Mouse (Mus musculus) megakaryocyte, embryonic 14.5 days (primary cell): ENCODE results near the gene Adh4. TPM values are rescaled to one million over a fixed set of nuclear protein-coding genes. Genes with fewer than 3 reads are reported as not detected.
"Not testable (repeated sequence)": the region's sequence is repeated elsewhere in the genome, so short reads cannot be mapped to it uniquely, and the experiment has no call there.

Experiments
- H3K27me3 ChIP-seq: replicated peaks from 2 replicates; pipeline ENCODE3; 2012; ENCODE audit warnings: inconsistent platforms
- H3K36me3 ChIP-seq: replicated peaks from 2 replicates; pipeline ENCODE3; 2012; ENCODE audit warnings: low read length, inconsistent platforms, mixed read lengths
- H3K4me1 ChIP-seq: 2 replicates; pipeline ENCODE4 v1.6.1; 2012; ENCODE audit warnings: inconsistent platforms
- H3K4me3 ChIP-seq: replicated peaks from 2 replicates; pipeline ENCODE3; 2012; ENCODE audit warnings: moderate library complexity, mild to moderate bottlenecking, inconsistent platforms
- H3K9me3 ChIP-seq: 2 replicates; pipeline ENCODE4 v1.6.1; 2012; ENCODE audit warnings: inconsistent platforms
- FLI1 ChIP-seq: IDR thresholded peaks from 2 replicates; pipeline ENCODE4 v1.6.1; 2012; ENCODE audit warnings: low read length, inconsistent platforms, mixed read lengths
- GATA1 ChIP-seq: IDR thresholded peaks from 3 replicates; pipeline ENCODE4 v1.6.1; 2012; ENCODE audit warnings: mixed read lengths, low read length, inconsistent platforms, borderline replicate concordance
- polyA plus RNA-seq: library from polyadenylated mRNA; stranded (reverse); fragments of >175 nt; gene quantifications from 2 replicates; pipeline ENCODE4 v1.2.3, GENCODE M21; 2012; ENCODE audit warnings: low replicate concordance; ENCODE audit not compliant: insufficient read depth

The Adh4 gene
- not detected in 2 replicates for polyA plus RNA-seq

DNA sequence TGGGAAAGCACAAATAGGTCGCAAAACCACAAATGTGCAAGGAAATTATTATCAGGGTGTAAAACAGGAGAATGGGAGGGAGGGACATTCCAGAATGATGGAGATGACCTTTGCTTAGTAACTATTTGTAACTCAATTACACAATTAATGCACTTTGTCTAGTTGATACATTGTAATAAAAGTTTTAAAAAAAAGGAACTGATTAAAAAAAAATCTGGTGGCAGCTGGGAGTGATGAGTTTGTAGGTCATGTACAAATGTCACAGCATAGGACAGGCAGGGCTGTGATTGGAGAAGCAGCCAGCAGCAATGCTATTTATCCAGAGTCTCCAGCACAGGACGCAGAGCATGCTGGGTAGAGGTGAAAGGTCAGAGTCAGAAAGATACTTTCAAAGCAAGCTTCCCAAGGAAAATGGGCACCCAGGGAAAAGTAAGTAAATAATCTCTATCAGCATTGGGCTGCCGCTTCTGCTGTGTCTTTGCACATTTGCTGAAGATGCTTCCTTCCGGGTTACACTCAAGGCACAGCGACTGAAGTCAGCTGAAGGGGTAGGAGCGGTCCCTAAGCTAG, at the start of gene Adh4:
Gene Adh4, plus strand, starts transcription at position 346 of the 570 bp plus-strand sequence.
- no peak for TF ChIP-seq FLI1
- TF ChIP-seq GATA1, result no peak
- H3K4me1 ChIP-seq, result no peaks in the 10 kb centered on the region
- no peak within 1 kb of the TSS for H3K4me3 ChIP-seq
- no peaks in the 10 kb centered on the region for H3K9me3 ChIP-seq
- H3K36me3 ChIP-seq, result no peaks in the 10 kb centered on the region
- no peaks in the 10 kb centered on the region for H3K27me3 ChIP-seq

- no peak for TF ChIP-seq GATA1
- no peak for TF ChIP-seq FLI1
- no peaks in the 10 kb centered on the region for H3K36me3 ChIP-seq
- no peak overlapping the region for H3K4me3 ChIP-seq
- H3K9me3 ChIP-seq, result no peaks in the 10 kb centered on the region
- H3K4me1 ChIP-seq, result no peaks in the 10 kb centered on the region
- H3K27me3 ChIP-seq, result no peaks in the 10 kb centered on the region
These were observed 49.1 kb upstream of the Adh4 start for GRCm38 (mm10) chr3:138366181-138366580.

GRCm38 (mm10) chr3:138369546-138369945, 45.7 kb upstream of the Adh4 start:
- Histone ChIP-seq H3K36me3 (no peaks in the 10 kb centered on the region), H3K9me3 (no peaks in the 10 kb centered on the region), H3K4me1 (no peaks in the 10 kb centered on the region), H3K27me3 (no peaks in the 10 kb centered on the region), H3K4me3 (no peak overlapping the region)
- no peak for TF ChIP-seq FLI1
- TF ChIP-seq GATA1, result no peak

DNA sequence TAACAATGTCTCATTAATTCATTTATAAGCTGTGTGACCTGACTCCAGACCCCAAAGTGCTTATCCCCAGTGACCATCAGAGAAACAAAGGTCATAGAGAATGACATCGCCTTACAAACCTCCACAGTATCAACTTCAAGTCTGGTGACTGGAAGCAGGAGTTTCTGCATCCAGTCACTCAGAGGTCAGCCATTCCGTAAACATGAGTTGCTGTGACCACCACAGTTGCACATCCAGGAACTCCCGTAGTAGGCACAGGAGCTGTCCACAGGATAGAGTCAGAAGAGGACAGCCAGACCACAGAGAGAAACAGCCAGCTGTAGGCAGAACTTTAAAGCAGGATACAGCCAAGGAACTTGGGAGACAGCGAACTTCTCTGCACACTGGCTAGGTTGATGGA, 45.0 kb upstream of the Adh4 start:
- H3K36me3 ChIP-seq, H3K27me3 ChIP-seq, H3K4me1 ChIP-seq, H3K9me3 ChIP-seq, H3K4me3 ChIP-seq: not testable (repeated sequence)

GRCm38 (mm10) chr3:138373920-138374319, 41.3 kb upstream of the Adh4 start:
- Histone ChIP-seq H3K36me3 (no peaks in the 10 kb centered on the region), H3K4me3 (no peak overlapping the region), H3K27me3 (no peaks in the 10 kb centered on the region), H3K9me3 (no peaks in the 10 kb centered on the region), H3K4me1 (no peaks in the 10 kb centered on the region)
- TF ChIP-seq FLI1 (no peak), GATA1 (no peak)

GRCm38 (mm10) chr3:138375148-138375547, 40.1 kb upstream of the Adh4 start:
- TF ChIP-seq FLI1 (no peak), GATA1 (no peak)
- no peaks in the 10 kb centered on the region for H3K27me3 ChIP-seq
- no peaks in the 10 kb centered on the region for H3K36me3 ChIP-seq
- no peak overlapping the region for H3K4me3 ChIP-seq
- H3K9me3 ChIP-seq, result no peaks in the 10 kb centered on the region
- no peaks in the 10 kb centered on the region for H3K4me1 ChIP-seq

DNA sequence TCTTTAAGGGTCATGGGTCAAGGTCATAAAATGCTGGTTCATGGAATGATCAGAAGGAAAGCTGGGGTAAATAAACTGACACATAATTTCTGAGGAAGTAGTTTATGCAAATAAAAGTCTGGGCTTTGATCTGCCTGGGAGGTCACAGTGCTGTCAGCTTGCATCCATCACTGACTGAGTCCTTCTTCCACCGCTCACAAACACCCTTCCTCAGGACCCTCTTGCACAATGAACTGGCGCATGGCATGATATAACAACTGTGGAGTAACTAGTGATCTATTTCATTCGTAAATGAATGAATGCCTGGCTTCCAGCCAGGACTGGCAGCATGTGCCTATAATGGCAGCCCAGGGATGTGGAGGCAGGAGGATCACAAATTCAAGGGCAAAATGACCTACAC, 34.1 kb upstream of the Adh4 start:
- no peak overlapping the region for H3K4me3 ChIP-seq
- no peaks in the 10 kb centered on the region for H3K36me3 ChIP-seq

DNA sequence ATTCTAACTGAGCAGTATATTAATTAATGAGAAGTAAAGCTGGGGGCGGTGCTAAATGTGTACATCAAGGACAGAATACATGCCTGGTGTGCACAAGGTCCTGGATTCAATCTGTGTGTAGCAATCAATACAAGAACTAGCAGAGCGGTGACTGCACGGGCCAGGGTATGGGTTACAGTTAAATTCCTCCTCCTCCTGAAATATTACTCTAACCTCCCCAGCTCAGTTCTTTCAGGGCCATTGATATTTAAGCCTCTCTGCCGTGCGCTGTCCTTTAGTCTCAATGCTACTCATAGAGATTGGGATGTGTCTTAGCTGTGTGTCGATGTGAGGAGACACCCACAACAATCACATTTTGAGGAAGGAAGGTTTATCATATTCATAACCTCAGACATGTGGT, 28.1 kb upstream of the Adh4 start:
- no peaks in the 10 kb centered on the region for H3K27me3 ChIP-seq
- H3K4me3 ChIP-seq, result no peak overlapping the region
- TF ChIP-seq FLI1, result no peak
- TF ChIP-seq GATA1, result no peak
- no peaks in the 10 kb centered on the region for H3K9me3 ChIP-seq
- no peaks in the 10 kb centered on the region for H3K36me3 ChIP-seq
- H3K4me1 ChIP-seq, result no peaks in the 10 kb centered on the region

More for the DNA sequence above, 34.1 kb upstream of the Adh4 start:
- no peaks in the 10 kb centered on the region for H3K4me1 ChIP-seq
- H3K27me3 ChIP-seq, result no peaks in the 10 kb centered on the region
- no peaks in the 10 kb centered on the region for H3K9me3 ChIP-seq
- TF ChIP-seq FLI1, result no peak
- no peak for TF ChIP-seq GATA1

- Histone ChIP-seq H3K9me3 (0 out of 2 replicates have a peak, but pooled peaks cover 5% of the 10 kb centered on the region), H3K27me3 (peaks cover 4% of the 10 kb centered on the region), H3K4me1 (peaks cover 7% of the 10 kb centered on the region), H3K4me3 (no peak overlapping the region), H3K36me3 (no peaks in the 10 kb centered on the region)
- TF ChIP-seq FLI1 (no peak), GATA1 (no peak)
These were observed 10.4 kb upstream of the Adh4 start for GRCm38 (mm10) chr3:138404872-138405271.

GRCm38 (mm10) chr3:138405341-138405740, 9.9 kb upstream of the Adh4 start:
- TF ChIP-seq FLI1 (no peak), GATA1 (no peak)
- peaks cover 7% of the 10 kb centered on the region; the same call in 1 of the 2 replicates for H3K4me1 ChIP-seq
- H3K9me3 ChIP-seq, result 0 out of 2 replicates have a peak, but pooled peaks cover 5% of the 10 kb centered on the region
- H3K36me3 ChIP-seq, result no peaks in the 10 kb centered on the region
- no peak overlapping the region for H3K4me3 ChIP-seq
- peaks cover 4% of the 10 kb centered on the region for H3K27me3 ChIP-seq

DNA sequence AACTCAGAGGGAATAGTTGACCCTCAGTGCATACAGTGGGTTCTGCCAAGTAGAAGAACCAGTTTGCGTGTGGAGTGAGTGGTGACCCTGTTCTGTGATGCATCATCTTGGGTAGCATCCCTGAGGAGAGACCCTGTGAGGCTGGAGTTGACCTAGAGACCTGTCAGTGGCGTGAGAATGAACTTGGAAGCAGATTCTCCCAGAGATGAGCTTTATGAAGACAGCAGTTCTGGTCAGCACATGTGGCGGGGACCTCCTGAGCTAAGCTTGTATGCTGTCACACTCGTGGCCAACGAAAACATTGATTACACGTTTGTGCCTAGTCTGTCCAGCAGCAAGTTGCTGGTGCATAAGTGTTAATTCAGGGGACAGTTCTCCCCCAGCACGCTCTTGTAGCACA, 9.4 kb upstream of the Adh4 start:
- peaks cover 2% of the 10 kb centered on the region for H3K27me3 ChIP-seq
- H3K9me3 ChIP-seq, result 0 out of 2 replicates have a peak, but pooled peaks cover 5% of the 10 kb centered on the region
- TF ChIP-seq FLI1 (no peak), GATA1 (no peak)
- no peak overlapping the region for H3K4me3 ChIP-seq
- no peaks in the 10 kb centered on the region for H3K36me3 ChIP-seq
- H3K4me1 ChIP-seq, result peaks cover 7% of the 10 kb centered on the region; the same call in 1 of the 2 replicates
